Mouse (Mus musculus): ENCODE results near the gene Eif3d. TPM values are rescaled to one million over a fixed set of nuclear protein-coding genes. Genes with fewer than 3 reads are reported as not detected.

Eif3d gene
- polyA plus RNA-seq, 1 experiment from 2014 or later, result 120 TPM

- no peak for DNase-seq (ENCODE audit: low spot score)
Measured at GRCm38 (mm10) chr15:77938516-77938915, 32.1 kb downstream of the Eif3d start.

GRCm38 (mm10) chr15:77935673-77936375 is 34.8 kb downstream of the Eif3d start:
- Histone ChIP-seq H3K9ac (ENCODE audit: low read depth, low read length) (no peak overlapping the region), H3K4me1 (replicated peaks; ENCODE audit: insufficient read depth, low read length) (0 out of 2 replicates have a peak, but pooled peaks cover 2% of the 10 kb centered on the region), H3K4me2 (ENCODE audit: low read length) (no peak overlapping the region), H3K27me3 (ENCODE audit: insufficient read depth, low read length) (no peaks in the 10 kb centered on the region), H3K9me3 (replicated peaks; ENCODE audit: low read length) (no peaks in the 10 kb centered on the region), H3K36me3 (ENCODE audit: insufficient read depth, low read length) (no peaks in the 10 kb centered on the region), H3K4me3 (replicated peaks; ENCODE audit: low read depth, low read length) (no peak overlapping the region), H3K27ac (no peak overlapping the region)
- DNase-seq (ENCODE audit: low spot score) (no peak), ATAC-seq (replicated peaks; ENCODE audit: low FRiP score, low read depth) (no peak)
- 71% methylated on average over 14 of the region's 14 CpGs for WGBS
- TF ChIP-seq CTCF (IDR thresholded peaks at IDR 0.05; ENCODE audit: low read depth), result no peak

More at GRCm38 (mm10) chr15:77938516-77938915, 32.1 kb downstream of the Eif3d start:
- no peak overlapping the region for H3K4me2 ChIP-seq (ENCODE audit: low read length)
- H3K9me3 ChIP-seq (replicated peaks; ENCODE audit: low read length), result no peaks in the 10 kb centered on the region
- TF ChIP-seq CTCF (IDR thresholded peaks at IDR 0.05; ENCODE audit: low read depth), result no peak
- H3K27me3 ChIP-seq (ENCODE audit: insufficient read depth, low read length), result no peaks in the 10 kb centered on the region
- no peaks in the 10 kb centered on the region for H3K36me3 ChIP-seq (ENCODE audit: insufficient read depth, low read length)
- H3K27ac ChIP-seq, result no peak overlapping the region
- H3K4me1 ChIP-seq (replicated peaks; ENCODE audit: insufficient read depth, low read length), result 0 out of 2 replicates have a peak, but pooled peaks cover 2% of the 10 kb centered on the region
- H3K4me3 ChIP-seq (replicated peaks; ENCODE audit: low read depth, low read length), result no peak overlapping the region
- no peak for ATAC-seq (replicated peaks; ENCODE audit: low FRiP score, low read depth)
- no peak overlapping the region for H3K9ac ChIP-seq (ENCODE audit: low read depth, low read length)
- 67% methylated on average over 5 of the region's 5 CpGs for WGBS

DNA sequence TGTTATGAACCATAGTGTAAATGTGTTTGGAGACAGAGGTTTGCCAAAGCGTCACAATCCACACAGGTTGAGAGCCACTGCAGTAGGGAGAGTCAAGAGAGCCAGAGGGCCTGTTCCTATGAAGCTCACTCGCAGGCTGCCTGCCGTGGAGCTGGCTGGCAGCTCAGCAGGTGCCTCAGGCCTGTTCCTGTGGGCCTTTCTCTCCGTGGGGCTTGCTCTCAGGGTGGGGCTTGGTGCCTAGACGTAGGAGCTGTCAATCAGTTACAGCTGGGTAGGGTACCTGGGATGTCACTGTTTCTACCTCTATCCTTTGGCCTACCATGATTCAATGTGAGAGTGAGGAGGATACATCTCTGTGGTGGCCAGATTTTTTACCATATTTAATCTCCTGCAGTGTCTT is 35.6 kb downstream of the Eif3d start:
- Histone ChIP-seq H3K4me2 (ENCODE audit: low read length) (no peak overlapping the region), H3K4me3 (replicated peaks; ENCODE audit: low read depth, low read length) (no peak overlapping the region), H3K9ac (ENCODE audit: low read depth, low read length) (no peak overlapping the region), H3K36me3 (ENCODE audit: insufficient read depth, low read length) (no peaks in the 10 kb centered on the region), H3K9me3 (replicated peaks; ENCODE audit: low read length) (no peaks in the 10 kb centered on the region), H3K27me3 (ENCODE audit: insufficient read depth, low read length) (no peaks in the 10 kb centered on the region), H3K4me1 (replicated peaks; ENCODE audit: insufficient read depth, low read length) (0 out of 2 replicates have a peak, but pooled peaks cover 2% of the 10 kb centered on the region), H3K27ac (no peak overlapping the region)
- no peak for ATAC-seq (replicated peaks; ENCODE audit: low FRiP score, low read depth)
- no peak for DNase-seq (ENCODE audit: low spot score)
- WGBS, result 78% methylated on average over 5 of the region's 5 CpGs
- TF ChIP-seq CTCF (IDR thresholded peaks at IDR 0.05; ENCODE audit: low read depth), result no peak

GRCm38 (mm10) chr15:77934326-77934725 is 36.3 kb downstream of the Eif3d start:
- Histone ChIP-seq H3K27me3 (ENCODE audit: insufficient read depth, low read length) (no peaks in the 10 kb centered on the region), H3K9ac (ENCODE audit: low read depth, low read length) (no peak overlapping the region), H3K4me2 (ENCODE audit: low read length) (no peak overlapping the region), H3K9me3 (replicated peaks; ENCODE audit: low read length) (no peaks in the 10 kb centered on the region), H3K4me3 (replicated peaks; ENCODE audit: low read depth, low read length) (no peak overlapping the region), H3K36me3 (ENCODE audit: insufficient read depth, low read length) (no peaks in the 10 kb centered on the region), H3K27ac (no peak overlapping the region), H3K4me1 (replicated peaks; ENCODE audit: insufficient read depth, low read length) (peaks cover 6% of the 10 kb centered on the region)
- no peak for ATAC-seq (replicated peaks; ENCODE audit: low FRiP score, low read depth)
- WGBS, result 74% methylated on average over 11 of the region's 11 CpGs
- TF ChIP-seq CTCF (IDR thresholded peaks at IDR 0.05; ENCODE audit: low read depth), result no peak
- no peak for DNase-seq (ENCODE audit: low spot score)

- Histone ChIP-seq H3K27ac (no peak overlapping the region), H3K4me1 (replicated peaks; ENCODE audit: insufficient read depth, low read length) (peaks cover 7% of the 10 kb centered on the region), H3K27me3 (ENCODE audit: insufficient read depth, low read length) (no peaks in the 10 kb centered on the region), H3K36me3 (ENCODE audit: insufficient read depth, low read length) (no peaks in the 10 kb centered on the region), H3K9ac (ENCODE audit: low read depth, low read length) (no peak overlapping the region), H3K9me3 (replicated peaks; ENCODE audit: low read length) (no peaks in the 10 kb centered on the region), H3K4me3 (replicated peaks; ENCODE audit: low read depth, low read length) (no peak overlapping the region), H3K4me2 (ENCODE audit: low read length) (0 out of 2 replicates have a peak overlapping the region, but pooled peaks have one; percentile 25)
- WGBS, result 0% methylated on average over 14 of the region's 14 CpGs
- ATAC-seq (replicated peaks; ENCODE audit: low FRiP score, low read depth) (peak; percentile 27; the same call in 1 of the 2 replicates), DNase-seq (ENCODE audit: low spot score) (peak; percentile 90)
- TF ChIP-seq CTCF (IDR thresholded peaks at IDR 0.05; ENCODE audit: low read depth), result peak; percentile 93
Measured at GRCm38 (mm10) chr15:77933770-77934169, 36.8 kb downstream of the Eif3d start.

- H3K4me3 ChIP-seq (replicated peaks; ENCODE audit: low read depth, low read length), result no peak overlapping the region
- peaks cover 7% of the 10 kb centered on the region for H3K4me1 ChIP-seq (replicated peaks; ENCODE audit: insufficient read depth, low read length)
- DNase-seq (ENCODE audit: low spot score) (no peak), ATAC-seq (replicated peaks; ENCODE audit: low FRiP score, low read depth) (no peak)
- no peak for TF ChIP-seq CTCF (IDR thresholded peaks at IDR 0.05; ENCODE audit: low read depth)
- 65% methylated on average over 3 of the region's 3 CpGs for WGBS
- H3K4me2 ChIP-seq (ENCODE audit: low read length), result no peak overlapping the region
- no peak overlapping the region for H3K27ac ChIP-seq
- no peaks in the 10 kb centered on the region for H3K9me3 ChIP-seq (replicated peaks; ENCODE audit: low read length)
- no peaks in the 10 kb centered on the region for H3K36me3 ChIP-seq (ENCODE audit: insufficient read depth, low read length)
- H3K9ac ChIP-seq (ENCODE audit: low read depth, low read length), result no peak overlapping the region
- H3K27me3 ChIP-seq (ENCODE audit: insufficient read depth, low read length), result no peaks in the 10 kb centered on the region
Measured at GRCm38 (mm10) chr15:77933222-77933621, 37.4 kb downstream of the Eif3d start.

Measured in kidney, postnatal 0 days (tissue).